ENCODE assay signal across 11 mouse cellular contexts in the genomic region with DNA sequence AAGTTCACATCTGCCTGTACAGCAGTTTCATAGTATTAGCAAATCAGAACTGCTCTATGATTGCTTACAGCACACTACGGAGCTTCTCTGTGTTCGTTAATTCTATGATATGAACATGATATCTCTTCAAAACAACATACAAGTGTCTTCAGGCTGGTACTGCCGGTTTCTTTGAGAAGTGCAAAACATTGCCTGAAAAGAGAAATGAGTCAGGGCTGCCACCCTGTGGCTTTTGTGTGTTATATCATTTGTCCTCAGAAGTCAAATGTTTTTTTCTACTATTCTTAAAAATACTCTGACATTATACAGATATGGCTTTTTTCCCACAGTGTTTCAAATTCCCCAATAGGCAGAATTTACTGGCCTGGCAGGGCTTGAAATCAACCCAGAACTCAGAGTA. TPM values are rescaled to one million over a fixed set of nuclear protein-coding genes. Genes with fewer than 3 reads are reported as not detected.
A peak's percentile ranks its signal among the peaks of the same experiment; 100 is the strongest.
DNase-seq lines count a peak whose midpoint lies in the region; ATAC-seq and TF ChIP-seq lines count a peak whose summit lies in the region.
"Had no signal": no experiment of that assay in that cellular context is flagged by ENCODE, and none has a peak within 500 bp of the region (broad histone marks: within the 10 kb centered on the region; RNA-seq: fewer than 3 reads in every experiment).

No protein-coding gene starts in this region.

- no peak overlapping the region for H3K27ac ChIP-seq in kidney, postnatal 0 days
- H3K27ac ChIP-seq: lung, embryonic 15.5 days had no signal

- WGBS in kidney, postnatal 0 days, result 50% methylated on average over 3 of the region's 3 CpGs

- no peak overlapping the region for H3K4me2 ChIP-seq in kidney, postnatal 0 days (ENCODE audit: low read length)
- H3K4me2 ChIP-seq: lung, embryonic 15.5 days had no signal

- TF ChIP-seq CTCF in kidney, postnatal 0 days (IDR thresholded peaks at IDR 0.05; ENCODE audit: low read depth), result peak; percentile 65

- H3K9ac ChIP-seq in kidney, postnatal 0 days (ENCODE audit: low read depth, low read length), result no peak overlapping the region
- H3K9ac ChIP-seq: lung, embryonic 15.5 days had no signal

- H3K27me3 ChIP-seq in kidney, postnatal 0 days (ENCODE audit: insufficient read depth, low read length), result no peaks in the 10 kb centered on the region
- H3K27me3 ChIP-seq: lung, embryonic 15.5 days had no signal

- no peaks in the 10 kb centered on the region for H3K36me3 ChIP-seq in kidney, postnatal 0 days (ENCODE audit: insufficient read depth, low read length)
- H3K36me3 ChIP-seq: lung, embryonic 15.5 days had no signal

- H3K9me3 ChIP-seq in kidney, postnatal 0 days (replicated peaks; ENCODE audit: low read length), result no peaks in the 10 kb centered on the region
- H3K9me3 ChIP-seq: lung, embryonic 15.5 days had no signal

- ATAC-seq in kidney, postnatal 0 days (replicated peaks; ENCODE audit: low FRiP score, low read depth), result no peak
- ATAC-seq in granulocyte monocyte progenitor cell, adult 5-6 weeks (replicated peaks; ENCODE audit: poor library complexity, severe bottlenecking), result peak; percentile 31; the same call in 1 of the 2 replicates

- intact Hi-C loops in gastrocnemius, postnatal 14 days (cut with DNase I; ENCODE audit: low total_unique reads), result no loop called here

- no peaks in the 10 kb centered on the region for H3K4me1 ChIP-seq in kidney, postnatal 0 days (replicated peaks; ENCODE audit: insufficient read depth, low read length)
- H3K4me1 ChIP-seq: lung, embryonic 15.5 days had no signal

- peak; percentile 42 for DNase-seq in embryo, embryonic 10.5 days (ENCODE audit: low spot score)
- DNase-seq in embryo, embryonic 9.5 days (ENCODE audit: extremely low spot score), result no peak
- peak; percentile 44 for DNase-seq in kidney, postnatal 0 days (ENCODE audit: low spot score)
- no peak for DNase-seq in kidney, adult 8-10 months
- peak; percentile 71 for DNase-seq in 3T3-L1 (ENCODE audit: low read depth, low spot score)
- DNase-seq in ovary, postnatal 14 days (ENCODE audit: low spot score), result no peak
- DNase-seq in gastrocnemius, postnatal 14 days, result no peak
- DNase-seq: cerebellum, adult 2 months; heart, postnatal 36 days had no signal

- no peak overlapping the region for H3K4me3 ChIP-seq in kidney, postnatal 0 days (replicated peaks; ENCODE audit: low read depth, low read length)
- H3K4me3 ChIP-seq: lung, embryonic 15.5 days had no signal

RNA-seq across cellular contexts. Expression of gene Asns, which starts 22.5 kb away (rescaled TPM):
- polyA plus RNA-seq in kidney, postnatal 0 days (2015; fragmentation: Nextera tagmentation; extraction: Ambion mirVana), result 19.6 and 21.1 TPM in 2 replicates
- 33.1 and 39.0 TPM in 2 replicates for total RNA-seq in granulocyte monocyte progenitor cell, adult 5-6 weeks (2014; fragmentation: Nextera tagmentation)
- 22.1 and 23.9 TPM in 2 replicates for total RNA-seq in granulocyte monocyte progenitor cell, adult 5-6 weeks (2017)
- 1 to 10 TPM; 1.7 to 3.1 TPM for total RNA-seq in gastrocnemius, postnatal 14 days (2021)

Comparison
In these comparisons a context has a peak if more than half of its experiments do, and no peak if none do; other contexts are left out.
1. DNase-seq: peak in embryo, embryonic 10.5 days (single experiment), kidney, postnatal 0 days (single experiment) and 3T3-L1 (single experiment); none in embryo, embryonic 9.5 days (single experiment), kidney, adult 8-10 months (0 of 2), ovary, postnatal 14 days (single experiment) and gastrocnemius, postnatal 14 days (single experiment).
2. RNA of gene Asns, which starts 22.5 kb away (total RNA-seq): 22.1 to 39.0 TPM in granulocyte monocyte progenitor cell, adult 5-6 weeks; 1.7 to 3.1 TPM in gastrocnemius, postnatal 14 days; every median in the first group is over 4 times any median in the second.